Mouse (Mus musculus) lung, postnatal 0 days (tissue): ENCODE data around the gene Col17a1.

Source experiments
- CTCF ChIP-seq: IDR thresholded peaks from 2 replicates; pipeline ENCODE4 v1.5.1; 2016; ENCODE audit warnings: antibody characterized with exemption, mild to moderate bottlenecking
- EP300 ChIP-seq: IDR thresholded peaks from 2 replicates; pipeline ENCODE4 v1.6.1; 2016; ENCODE audit warnings: antibody characterized with exemption, mild to moderate bottlenecking, control low read depth

GRCm38 (mm10) chr19:47608513-47608912 lies 83.4 kb downstream of the Col17a1 start:
- TF ChIP-seq EP300 = no peak
- no peak for TF ChIP-seq CTCF
